Mouse (Mus musculus): Measurements from ENCODE around the gene Nmnat2.

The Nmnat2 gene

GRCm38 (mm10) chr1:153016465-153017163 is 61.8 kb downstream of the Nmnat2 start:
- in situ Hi-C loops (cut with MboI, MseI): no loop called here

DNA sequence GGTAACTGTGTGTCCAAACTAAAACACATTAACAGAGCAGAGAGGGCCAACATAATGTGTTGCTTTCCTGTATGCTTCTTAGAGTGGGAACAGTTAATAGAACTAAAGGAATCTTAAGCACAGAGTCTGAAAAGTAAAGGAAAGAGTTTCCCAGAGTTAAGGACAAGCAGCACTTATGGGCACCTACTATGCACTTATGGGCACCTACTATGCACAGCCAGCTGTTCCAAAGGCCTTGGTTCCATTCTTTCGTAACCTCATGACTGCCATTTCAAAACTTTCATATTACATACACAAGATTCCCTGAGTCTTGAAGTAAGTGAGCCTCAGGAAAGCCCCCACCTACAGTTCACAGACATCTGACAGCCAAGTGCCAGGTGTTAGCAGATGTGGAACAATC is 64.3 kb downstream of the Nmnat2 start:
- in situ Hi-C loops (cut with MboI, MseI): no loop called here

DNA sequence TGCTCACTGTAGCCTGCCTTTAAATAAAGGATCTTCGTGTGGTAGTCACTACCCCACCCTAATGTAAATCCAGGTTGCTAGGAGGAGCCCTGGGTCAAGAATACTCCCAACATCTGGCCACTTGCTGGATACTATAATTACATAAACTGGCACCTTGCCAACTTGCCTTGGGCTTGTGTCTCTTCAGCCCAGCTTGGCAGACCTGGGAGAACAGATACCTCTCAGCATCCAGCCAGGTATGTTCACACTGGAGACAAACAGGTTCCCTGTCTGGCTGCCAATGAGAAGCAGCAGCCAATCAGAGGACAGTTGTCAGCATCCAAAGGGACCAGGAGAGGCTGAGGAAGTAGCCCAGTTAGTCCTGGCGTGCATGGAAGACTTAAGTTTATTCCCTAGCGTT is 64.8 kb downstream of the Nmnat2 start:
- in situ Hi-C loops (cut with MboI, MseI): no loop called here

GRCm38 (mm10) chr1:153021034-153021638 is 66.3 kb downstream of the Nmnat2 start:
- in situ Hi-C loops (cut with MboI, MseI): no loop called here

DNA sequence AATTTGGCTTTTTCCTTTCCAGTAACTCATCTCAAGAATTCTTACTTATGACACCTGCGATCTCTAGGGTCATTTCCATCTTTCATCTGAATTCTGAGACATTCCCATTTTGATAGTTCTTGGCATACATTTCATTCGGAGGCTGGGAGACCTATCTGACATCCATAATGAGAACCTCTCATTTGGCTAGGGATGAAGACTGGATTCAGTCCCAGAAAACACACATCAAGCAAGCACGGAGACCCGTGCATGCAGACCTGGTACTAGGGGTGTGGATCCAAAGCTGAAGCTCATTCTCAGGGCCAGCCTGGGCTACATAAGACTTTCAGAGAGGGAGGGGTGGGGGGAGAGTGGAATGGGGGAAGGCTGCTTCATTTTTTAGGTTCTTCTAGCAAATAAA is 68.2 kb downstream of the Nmnat2 start:
- in situ Hi-C loops (cut with MboI, MseI): no loop called here

DNA sequence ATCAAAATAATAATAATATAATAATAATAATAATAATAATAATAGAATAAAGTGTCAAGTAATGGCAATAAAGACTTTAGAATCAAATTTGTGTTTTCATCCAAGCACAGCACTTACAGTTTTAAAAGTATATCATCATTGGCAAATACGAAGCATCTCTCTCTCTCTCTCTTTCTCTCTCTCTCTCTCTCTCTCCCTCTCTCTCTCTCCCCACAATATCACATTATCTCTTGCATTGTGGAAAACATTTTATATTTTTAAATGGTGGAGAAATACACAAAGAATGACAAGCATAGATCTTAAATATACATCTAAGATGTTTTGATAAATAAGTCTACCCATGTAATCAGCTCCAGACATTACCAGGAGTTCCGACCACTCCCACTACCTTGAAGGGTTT is 69.1 kb downstream of the Nmnat2 start:
- in situ Hi-C loops (cut with MboI, MseI): no loop called here

DNA sequence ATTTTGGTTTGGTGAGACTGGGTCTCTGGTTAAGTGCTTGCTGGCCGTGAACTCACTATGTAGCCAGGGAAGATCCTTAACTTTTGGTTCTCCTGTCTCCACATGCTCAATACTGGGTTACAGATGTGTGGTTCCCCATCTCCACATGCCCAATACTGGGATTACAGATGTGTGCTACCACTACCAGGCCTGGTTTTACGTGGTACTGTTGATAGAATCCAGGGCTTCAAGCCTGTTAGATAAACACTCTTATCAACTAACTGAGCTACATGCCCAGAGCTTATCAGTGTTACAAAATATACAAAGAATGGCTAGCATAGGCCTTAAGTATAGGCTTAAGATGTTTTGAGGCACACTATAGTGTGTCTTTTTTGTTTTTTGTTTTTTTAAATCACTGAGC is 69.7 kb downstream of the Nmnat2 start:
- in situ Hi-C loops (cut with MboI, MseI): no loop called here

GRCm38 (mm10) chr1:153031345-153031744 is 76.6 kb downstream of the Nmnat2 start:
- in situ Hi-C loops (cut with MboI, MseI): loop anchor here in 1 of 2 experiments (10.0 kb wide), 1 partner anchor 1787 kb away; no protein-coding TSS in a partner anchor

DNA sequence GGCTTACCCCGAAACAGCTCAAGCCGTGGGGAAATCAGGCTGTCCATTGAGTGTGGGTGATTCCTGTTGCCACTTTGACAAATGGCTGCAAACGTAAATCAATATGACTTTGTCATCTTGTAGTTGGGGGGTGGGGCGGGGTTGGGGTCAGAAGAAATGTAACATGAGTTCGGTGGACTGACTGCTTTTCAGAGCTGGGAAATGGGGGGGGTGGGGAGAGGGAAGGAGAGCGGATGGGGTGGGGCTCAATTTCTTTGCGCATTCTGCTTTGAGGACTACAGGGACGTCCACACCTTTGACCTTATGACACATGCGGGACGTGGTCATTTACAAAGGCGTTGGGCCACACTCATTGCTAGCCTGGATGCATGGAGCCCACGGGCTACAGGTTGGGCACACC is 77.2 kb downstream of the Nmnat2 start:
- in situ Hi-C loops (cut with MboI, MseI): loop anchor here in 1 of 2 experiments (10.0 kb wide), 1 partner anchor 1787 kb away; no protein-coding TSS in a partner anchor

- in situ Hi-C loops (cut with MboI, MseI): loop anchor here in 1 of 2 experiments (10.0 kb wide), 1 partner anchor 1789 kb away; no protein-coding TSS in a partner anchor
Observed at GRCm38 (mm10) chr1:153033145-153033908, 78.5 kb downstream of the Nmnat2 start.

- in situ Hi-C loops (cut with MboI, MseI): loop anchor here in 1 of 2 experiments (10.0 kb wide), 1 partner anchor 1789 kb away; no protein-coding TSS in a partner anchor
Observed at GRCm38 (mm10) chr1:153034064-153034463, 79.3 kb downstream of the Nmnat2 start.

GRCm38 (mm10) chr1:153035328-153035944 is 80.6 kb downstream of the Nmnat2 start:
- in situ Hi-C loops (cut with MboI, MseI): loop anchor here in 1 of 2 experiments (10.0 kb wide), 1 partner anchor 1791 kb away; no protein-coding TSS in a partner anchor

DNA sequence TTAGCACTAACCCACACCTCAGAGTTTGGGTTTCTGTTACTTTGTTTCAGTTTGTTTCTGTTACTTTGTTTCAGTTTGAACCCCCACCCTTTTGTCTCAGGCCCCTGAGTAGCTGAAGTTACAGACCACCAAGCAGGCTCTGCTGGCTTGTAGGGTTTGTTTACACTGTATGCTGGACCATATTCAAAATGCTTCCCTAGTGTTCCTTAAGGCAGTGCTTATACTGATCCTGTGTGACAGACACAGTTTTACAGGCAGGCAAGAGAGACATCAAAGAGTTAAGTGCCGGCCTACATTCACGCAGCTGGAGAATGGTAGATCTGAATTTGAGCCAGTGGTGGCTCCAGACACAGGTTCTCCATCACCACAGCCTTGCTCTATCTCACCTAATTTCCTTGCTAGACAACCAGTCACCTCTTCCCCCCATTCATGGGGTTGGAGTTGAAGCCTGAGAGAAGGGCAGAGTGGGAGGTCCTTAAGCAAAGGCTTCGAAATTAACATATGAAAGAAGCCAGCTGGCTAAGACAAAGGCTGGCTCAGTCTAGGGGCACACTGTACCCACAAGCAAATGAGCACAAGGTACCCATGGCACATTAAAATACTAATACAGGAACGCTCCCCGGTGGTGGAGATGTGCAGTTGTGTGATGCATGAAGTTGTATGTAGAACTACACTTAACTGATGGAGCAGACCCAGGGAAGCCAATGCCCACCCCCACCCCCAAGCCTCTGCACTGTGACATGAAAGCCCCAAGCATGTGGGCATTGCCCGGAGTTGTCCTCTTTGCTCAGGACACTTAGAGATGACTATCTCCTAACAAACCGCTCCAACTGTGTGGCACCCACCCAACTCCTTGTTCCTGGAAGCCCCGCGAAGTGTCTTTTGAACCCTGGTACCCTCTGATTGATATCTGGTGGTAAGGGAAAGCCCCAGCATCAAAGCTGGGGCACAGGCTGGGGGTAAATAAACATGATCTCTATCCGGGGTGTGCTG is 82.9 kb downstream of the Nmnat2 start:
- in situ Hi-C loops (cut with MboI, MseI): loop anchor here in 1 of 2 experiments (10.0 kb wide), 1 partner anchor 1793 kb away; no protein-coding TSS in a partner anchor

DNA sequence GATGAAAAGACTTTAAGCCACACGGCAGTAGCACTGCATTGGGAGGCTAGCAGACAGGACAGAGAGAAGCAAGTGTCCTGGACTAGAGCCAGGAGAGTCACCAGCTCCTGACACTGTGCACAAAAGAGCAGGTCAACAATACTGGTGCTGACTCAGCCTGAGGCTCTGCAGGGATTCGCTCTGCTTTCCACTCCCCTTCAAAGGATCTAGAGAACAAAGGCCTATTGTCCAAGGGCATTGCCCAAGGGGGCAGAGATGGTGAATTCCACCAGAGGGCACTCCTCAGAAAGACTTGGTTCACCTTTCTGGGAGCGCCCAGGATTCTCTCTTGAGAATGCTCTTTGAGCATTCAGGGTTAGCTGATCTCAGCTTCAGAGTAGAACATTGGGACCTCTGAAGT is 85.3 kb downstream of the Nmnat2 start:
- in situ Hi-C loops (cut with MboI, MseI): no loop called here

GRCm38 (mm10) chr1:153041046-153041445 is 86.3 kb downstream of the Nmnat2 start:
- in situ Hi-C loops (cut with MboI, MseI): no loop called here

DNA sequence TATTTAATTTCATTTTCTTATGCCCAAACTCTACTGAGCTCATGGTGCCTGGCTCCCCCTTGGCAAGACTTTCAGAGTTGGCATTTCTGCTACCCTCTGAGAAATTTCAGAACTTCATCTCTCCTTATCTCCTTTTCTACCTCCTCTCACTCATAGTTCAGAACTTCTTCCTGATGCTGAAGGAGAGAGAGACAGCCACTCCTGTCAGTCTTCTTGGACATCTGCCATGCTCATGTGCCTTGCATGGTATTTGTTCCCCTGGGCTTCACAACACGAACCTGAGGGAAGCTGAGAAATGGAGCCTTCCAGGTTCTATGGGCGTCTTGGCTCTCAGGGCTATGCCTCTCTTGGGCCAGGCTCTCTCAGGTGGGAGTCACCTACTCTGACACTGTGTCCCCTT is 87.5 kb downstream of the Nmnat2 start:
- in situ Hi-C loops (cut with MboI, MseI): no loop called here

- in situ Hi-C loops (cut with MboI, MseI): no loop called here
Observed at GRCm38 (mm10) chr1:153043332-153043731, 88.5 kb downstream of the Nmnat2 start.

GRCm38 (mm10) chr1:153045368-153045767 is 90.6 kb downstream of the Nmnat2 start:
- in situ Hi-C loops (cut with MboI, MseI): no loop called here

GRCm38 (mm10) chr1:153048147-153048878 is 93.5 kb downstream of the Nmnat2 start:
- in situ Hi-C loops (cut with MboI, MseI): no loop called here

GRCm38 (mm10) chr1:153049451-153049850 is 94.7 kb downstream of the Nmnat2 start:
- in situ Hi-C loops (cut with MboI, MseI): no loop called here

All from T-helper 17 cell (primary cell).